Mouse (Mus musculus): ENCODE results near the gene Arhgap31.

Arhgap31 gene

DNA sequence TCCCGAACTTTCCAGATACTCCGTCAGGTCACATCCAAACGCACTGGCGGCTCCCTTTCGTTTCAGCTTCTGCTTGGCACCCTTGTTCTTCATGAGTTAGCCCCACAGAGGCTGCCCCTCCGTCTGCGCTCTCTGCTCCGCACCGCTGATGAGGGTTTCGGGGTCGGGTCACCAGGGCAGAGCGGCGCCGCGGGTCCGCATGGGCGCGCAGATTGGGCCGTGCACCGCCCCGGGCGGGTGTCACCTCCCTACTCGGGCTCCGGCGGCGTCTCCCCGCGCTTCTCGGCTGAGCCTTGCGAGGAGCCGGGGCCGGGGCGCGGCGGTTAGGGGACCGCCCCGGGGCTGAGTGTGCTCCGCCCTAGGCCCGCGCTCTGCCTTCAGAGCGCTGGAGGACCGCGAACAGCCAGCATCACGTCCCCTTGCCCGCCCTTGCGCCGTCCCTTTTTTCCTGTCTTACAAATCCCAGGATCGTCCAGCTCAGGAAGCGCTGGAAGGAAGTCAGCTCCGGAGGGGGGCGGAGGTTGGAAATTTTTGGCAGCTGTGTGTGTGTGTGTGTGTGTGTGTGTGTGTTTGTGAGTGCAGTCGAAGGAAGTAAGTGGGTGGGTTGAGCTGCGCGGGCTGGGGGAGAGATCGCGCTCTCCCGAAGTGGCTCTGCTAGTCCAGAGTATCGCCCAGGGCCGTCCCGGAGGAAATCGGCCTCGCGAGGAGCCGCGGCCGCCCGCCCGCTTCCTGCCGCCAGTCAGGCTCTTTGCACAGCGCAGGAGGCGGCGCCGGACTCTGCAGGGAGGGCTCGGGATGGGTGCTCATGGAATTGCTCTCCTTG lies at the start of gene Arhgap31:
TSS of gene Arhgap31 (minus strand) at position 694 of the 823 bp plus-strand sequence.
- DNase-seq (ENCODE audit: low spot score) = peak; percentile 69

GRCm38 (mm10) chr16:38762401-38762800 lies 49.3 kb upstream of the Arhgap31 start:
- no peak for DNase-seq (ENCODE audit: low spot score)

GRCm38 (mm10) chr16:38761972-38762371 lies 48.9 kb upstream of the Arhgap31 start:
- DNase-seq (ENCODE audit: low spot score) = no peak

- DNase-seq (ENCODE audit: low spot score) = no peak
Observed at GRCm38 (mm10) chr16:38760834-38761375, 47.8 kb upstream of the Arhgap31 start.

GRCm38 (mm10) chr16:38760239-38760638 lies 47.2 kb upstream of the Arhgap31 start:
- no peak for DNase-seq (ENCODE audit: low spot score)

DNA sequence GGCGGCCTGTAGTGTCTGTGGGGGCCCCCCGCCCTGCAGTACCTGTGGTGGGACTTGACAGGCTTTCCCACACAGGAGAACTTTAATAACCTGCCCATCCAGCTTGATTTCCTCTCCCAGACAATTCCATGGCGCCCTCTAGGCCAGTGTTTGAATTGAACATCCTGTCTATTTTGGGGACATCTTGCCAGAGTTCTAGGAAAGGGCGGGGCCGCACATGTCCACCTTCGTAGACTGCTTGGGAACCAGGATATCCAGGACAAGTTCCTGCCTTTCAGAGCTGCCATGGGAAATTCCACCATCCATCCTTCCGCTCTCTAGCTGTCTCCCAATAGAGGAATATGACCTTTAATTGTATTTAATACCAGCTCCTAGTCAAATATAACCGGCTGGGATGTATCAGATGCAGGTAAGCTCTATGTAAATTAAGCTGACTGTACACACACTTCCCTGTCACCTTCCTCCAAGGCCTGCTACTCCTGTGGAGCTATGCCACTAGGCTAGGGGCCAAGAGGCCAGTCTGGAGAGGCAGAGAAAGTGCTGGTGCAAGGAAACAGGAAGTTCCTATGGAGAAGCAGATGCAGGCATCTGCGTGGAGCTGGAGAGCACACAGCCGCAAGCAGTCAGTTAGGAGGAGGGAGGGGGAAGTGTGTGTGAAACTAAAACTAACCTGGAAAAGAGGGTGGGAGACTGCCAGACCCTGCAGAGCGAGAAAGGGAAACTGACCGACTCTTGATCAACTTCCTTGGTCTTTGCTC lies 45.2 kb upstream of the Arhgap31 start:
- no peak for DNase-seq (ENCODE audit: low spot score)

DNA sequence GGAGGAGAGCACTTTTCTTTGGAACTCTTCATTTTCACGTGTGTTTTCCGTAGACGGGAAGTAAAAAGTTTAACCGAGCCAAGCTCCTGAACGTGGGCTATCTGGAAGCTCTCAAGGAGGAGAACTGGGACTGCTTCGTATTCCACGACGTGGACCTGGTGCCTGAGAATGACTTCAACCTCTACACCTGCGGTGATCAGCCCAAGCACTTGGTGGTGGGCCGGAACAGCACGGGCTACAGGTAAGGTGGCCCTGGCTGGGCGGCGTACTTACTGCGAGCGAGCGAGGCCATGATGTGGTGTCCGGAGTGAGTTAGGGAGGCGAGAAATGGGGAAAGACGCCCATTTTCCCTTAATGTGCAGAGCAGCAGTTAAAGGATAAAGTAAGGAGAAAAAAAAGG lies 44.6 kb upstream of the Arhgap31 start:
- no peak for DNase-seq (ENCODE audit: low spot score)

DNA sequence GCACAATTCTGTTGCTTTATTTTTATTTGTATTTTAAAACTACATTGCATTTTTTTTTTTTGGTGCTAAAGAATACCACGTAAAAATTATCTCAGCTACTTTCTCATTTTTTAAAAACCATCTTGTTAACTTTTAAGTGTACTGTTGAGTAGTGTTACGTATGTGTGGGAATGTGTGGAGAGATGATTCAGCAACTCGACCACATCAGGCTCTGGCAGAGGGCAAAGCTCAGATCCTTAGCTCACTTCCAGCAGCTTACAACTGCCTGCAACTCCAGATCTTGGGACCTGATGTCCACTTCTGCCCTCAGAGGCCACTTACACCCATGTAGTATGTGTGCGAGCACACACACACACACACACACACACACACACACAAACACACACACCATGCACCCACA lies 43.5 kb upstream of the Arhgap31 start:
- no peak for DNase-seq (ENCODE audit: low spot score)

DNA sequence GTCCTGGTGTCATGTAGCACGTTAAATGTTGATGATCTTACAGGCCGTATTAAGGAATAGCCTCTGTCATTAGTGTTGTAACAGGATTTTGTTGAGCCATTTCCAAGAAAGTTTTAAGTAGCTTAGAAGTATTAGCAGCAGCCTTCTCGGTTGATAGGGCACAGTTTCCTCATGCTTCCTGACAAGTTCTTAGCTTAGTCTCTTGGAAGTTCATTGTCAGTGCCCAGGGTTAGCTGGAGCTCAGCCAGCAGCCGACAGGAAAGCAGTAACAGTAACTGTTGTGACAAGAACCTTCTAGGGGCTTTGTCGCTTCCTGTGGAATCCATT lies 43.1 kb upstream of the Arhgap31 start:
- no peak for DNase-seq (ENCODE audit: low spot score)

DNA sequence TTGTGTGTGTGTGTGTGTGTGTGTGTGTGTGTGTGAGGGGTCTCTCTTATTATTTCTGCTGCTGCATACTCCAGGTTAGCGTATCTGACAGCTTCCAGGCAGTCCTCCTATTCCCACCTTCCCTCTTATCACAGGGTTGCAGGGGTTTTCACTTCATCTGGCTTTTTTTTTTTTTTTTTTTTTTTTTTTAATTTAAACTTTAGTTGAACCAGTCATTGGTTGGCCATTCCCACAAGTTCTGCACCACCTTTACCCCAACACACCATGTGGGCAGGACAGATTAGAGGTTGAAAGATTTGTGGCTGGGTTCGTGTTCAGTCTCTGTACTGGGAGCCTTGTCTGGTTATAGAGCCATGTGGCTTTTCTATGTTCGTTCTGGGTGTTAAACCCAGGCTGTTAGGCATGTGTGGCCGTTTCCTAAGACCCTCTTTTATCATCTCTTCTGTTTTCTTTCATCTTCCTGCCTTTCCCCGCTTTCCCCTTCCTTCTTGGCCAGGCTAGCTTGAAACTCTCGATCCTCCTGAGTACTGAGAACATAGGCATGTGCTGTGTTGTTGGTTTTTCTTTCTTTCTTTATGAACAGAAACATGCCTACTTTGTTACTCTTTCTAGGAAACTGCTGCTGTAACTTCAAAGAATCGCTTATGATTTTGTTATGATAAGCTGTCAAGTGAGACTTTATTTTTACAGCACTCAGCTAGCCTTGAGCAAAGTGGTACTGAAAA lies 42.5 kb upstream of the Arhgap31 start:
- no peak for DNase-seq (ENCODE audit: low spot score)

- DNase-seq (ENCODE audit: low spot score) = no peak
Observed at GRCm38 (mm10) chr16:38753631-38754030, 40.6 kb upstream of the Arhgap31 start.

DNA sequence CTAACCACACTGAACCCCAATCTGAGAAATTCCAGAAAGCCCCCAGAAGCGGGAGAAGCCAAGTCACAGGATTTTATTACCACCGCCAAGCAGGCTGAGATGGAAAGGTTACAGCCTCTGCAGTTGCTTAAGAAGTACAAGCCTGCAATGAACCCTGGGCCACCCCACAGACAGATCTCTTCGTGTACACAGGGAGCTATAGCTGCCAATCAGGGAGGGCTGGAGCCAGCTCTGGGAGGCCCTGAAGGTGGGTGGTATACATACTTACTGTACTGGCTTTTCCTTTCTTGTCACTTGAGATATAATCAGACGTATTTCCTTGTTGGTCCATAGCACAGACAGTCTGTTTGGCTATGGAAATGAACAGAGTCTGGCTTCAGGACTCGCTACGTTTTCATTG lies 37.7 kb upstream of the Arhgap31 start:
- DNase-seq (ENCODE audit: low spot score) = no peak

DNA sequence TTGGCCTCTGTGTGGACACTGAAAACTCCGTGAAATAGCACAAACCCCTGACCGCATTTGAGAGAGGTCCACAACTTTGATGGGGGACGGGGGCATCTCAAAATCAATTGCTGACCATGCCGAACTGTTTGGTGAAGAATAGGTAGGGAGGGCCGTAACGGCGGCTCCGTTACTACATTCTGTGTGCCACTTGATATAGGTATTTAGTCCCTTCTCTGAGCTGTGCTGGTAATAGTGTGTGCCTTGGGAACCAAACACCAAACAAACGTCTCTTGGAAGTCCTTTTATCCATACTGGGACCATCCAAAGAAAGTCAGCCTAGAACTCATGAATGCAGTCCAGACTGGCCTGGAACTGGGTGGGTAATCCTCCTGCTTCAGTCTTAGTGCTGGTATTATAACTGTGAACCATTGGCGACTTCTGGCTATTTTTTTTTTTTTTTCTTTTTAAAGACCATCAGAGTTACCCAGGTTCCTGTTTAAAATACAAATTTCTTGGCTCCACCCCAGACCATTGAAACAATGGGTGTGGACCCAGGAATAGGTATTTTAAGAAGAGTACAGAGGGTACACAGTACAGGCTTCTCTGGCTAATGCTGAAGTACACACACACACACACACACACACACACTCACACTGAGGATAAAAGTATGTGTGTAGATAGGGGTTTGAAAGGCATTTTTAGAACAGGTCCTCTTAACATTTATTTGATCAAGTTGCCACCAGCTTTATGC lies 31.0 kb upstream of the Arhgap31 start:
- no peak for DNase-seq (ENCODE audit: low spot score)

DNA sequence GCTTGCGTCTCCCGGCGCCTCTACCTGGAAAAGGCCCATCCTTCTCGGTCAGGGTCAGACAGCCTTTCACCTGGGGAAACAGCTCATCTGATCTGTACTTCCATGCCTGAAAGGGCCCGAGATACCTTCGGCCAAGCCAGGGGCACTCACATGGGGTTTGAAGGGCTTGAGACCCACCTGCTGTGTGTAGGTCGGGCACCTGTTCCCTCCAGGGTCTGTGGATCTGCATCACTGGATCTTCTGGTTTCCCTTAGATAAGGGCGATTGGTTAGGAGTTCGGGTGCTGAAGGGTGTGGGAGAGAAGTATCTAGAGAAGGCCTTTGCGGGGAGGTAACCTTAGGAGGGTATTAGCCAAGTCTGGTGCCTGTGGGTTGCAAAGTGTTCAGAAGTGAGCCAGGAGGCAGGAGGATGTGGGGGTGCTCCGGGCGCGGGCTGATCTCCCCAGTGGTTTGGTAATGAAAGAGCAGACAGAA lies 29.6 kb upstream of the Arhgap31 start:
- peak; percentile 32 for DNase-seq (ENCODE audit: low spot score)

DNA sequence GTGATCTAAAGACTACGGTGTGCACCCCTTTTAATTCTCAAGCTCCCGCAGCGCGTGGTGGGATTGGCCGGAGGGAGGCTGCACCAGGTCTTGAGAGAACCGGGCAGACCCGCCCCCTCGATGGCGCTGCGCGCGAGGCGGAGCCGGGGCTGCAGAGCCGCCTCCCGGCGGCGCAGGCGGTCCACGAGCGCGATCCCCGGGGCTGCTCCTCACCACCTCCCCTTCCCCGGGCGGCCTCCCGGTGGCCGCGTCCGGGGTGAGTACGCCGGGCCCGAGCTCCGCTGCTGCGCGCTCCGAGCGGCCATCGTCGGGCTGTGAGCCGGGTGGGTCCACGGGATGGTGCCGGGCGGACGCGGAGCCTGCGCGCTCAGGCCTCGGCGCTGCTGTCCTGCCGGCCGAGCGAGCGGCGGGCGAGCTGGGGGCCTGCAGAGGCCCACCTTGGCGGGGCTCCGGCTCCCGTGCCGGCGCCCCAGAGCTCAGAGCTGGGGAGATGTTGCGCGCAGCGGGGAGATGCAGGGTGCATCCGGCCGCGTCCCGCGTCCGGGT lies 29.1 kb upstream of the Arhgap31 start, which contains the start of gene B4galt4:
TSS of gene B4galt4 (plus strand) at position 152 of the 546 bp plus-strand sequence.
- DNase-seq (ENCODE audit: low spot score) = peak; percentile 85

- no peak for DNase-seq (ENCODE audit: low spot score)
Observed at GRCm38 (mm10) chr16:38741204-38741903, 28.3 kb upstream of the Arhgap31 start.

DNA sequence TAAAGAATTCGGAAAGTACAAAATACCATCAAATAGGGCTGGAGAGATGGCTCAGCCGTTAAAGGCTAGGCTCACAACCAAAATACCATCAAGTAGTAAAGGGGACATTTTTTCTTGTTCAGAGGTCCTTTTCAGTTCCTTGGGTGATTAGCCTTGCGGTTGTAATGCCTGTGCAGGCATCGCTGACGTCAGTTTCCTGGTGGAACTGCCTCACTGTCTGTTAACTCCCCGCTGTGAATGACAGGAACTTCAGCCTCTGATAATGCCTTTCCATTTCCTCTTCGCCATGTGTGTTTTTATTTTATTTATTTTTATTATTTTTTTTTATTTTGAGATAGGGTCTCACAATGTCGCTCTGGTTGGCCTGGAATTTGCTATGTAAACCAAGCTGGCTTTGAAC lies 17.8 kb upstream of the Arhgap31 start:
- DNase-seq (ENCODE audit: low spot score) = no peak

DNA sequence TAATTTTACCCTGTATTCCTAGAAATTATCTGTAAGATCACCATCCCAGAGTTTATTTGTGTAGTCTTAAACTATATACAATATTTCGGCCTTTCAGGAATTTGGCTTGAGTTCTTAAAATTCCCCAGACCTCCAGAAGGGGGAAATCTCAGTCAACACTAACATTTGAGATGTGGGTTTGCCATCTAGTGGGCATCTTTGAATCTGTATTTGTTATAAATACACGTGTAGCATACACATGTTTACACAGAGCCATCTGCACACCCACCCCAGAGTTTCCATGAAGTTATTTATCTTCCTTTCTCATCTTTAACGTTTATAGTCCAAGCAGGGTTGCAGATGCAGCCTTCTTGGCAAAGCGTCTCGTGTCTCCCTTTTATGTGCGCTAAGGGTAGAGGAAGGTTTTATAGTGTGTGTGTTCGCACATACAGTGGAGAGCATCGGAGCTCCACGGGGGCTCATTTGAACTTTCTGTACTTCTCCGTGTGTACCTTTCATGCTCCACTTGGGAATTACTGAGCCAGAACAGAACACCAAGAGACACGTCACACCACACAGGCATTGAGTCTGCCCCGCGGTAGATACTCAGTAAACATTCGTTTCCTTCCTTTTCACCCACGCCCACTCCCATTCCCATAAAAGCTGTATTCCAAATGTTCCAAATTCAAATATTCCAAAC lies 16.7 kb upstream of the Arhgap31 start:
- no peak for DNase-seq (ENCODE audit: low spot score)

DNA sequence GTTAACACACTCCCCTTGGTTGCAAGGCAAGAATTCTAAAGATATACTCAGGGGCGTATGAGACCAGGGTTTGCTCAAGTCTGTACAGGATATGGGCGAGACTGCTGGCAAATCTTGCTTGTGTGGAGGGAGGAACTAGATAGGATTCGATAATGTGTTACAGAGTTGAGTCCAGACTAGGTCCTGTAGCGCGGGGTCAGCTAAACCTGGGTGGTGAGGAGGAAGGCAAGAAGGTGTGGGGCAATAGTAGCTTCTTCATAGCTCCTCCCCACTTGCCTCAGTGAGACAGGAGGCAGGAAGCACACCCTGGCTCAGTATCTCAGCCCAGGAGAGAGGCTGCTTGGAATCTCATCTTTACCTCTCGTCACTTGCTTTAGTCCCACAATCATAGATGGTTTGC lies 16.1 kb upstream of the Arhgap31 start:
- no peak for DNase-seq (ENCODE audit: low spot score)

- no peak for DNase-seq (ENCODE audit: low spot score)
Observed at GRCm38 (mm10) chr16:38728576-38729132, 15.6 kb upstream of the Arhgap31 start.

All from ovary, postnatal 10 days (tissue).